Mouse (Mus musculus) left cerebral cortex, postnatal 25 days (tissue): ENCODE results near the gene Kcng3. TPM values are rescaled to one million over a fixed set of nuclear protein-coding genes. Genes with fewer than 3 reads are reported as not detected.

Experiments
- DNase-seq, 2 experiments: peaks; one replicate each; pipeline ENCODE4 v3.0.0; 2022; ENCODE audit warnings: low spot score in 2 of 2, mixed read lengths in 1 of 2
- intact Hi-C: fragments of 180-260 bp; cut with DNase I; formaldehyde crosslinking; loops from one replicate; pipeline ENCODE4 v1.15.1; 2025
- total RNA-seq, 2 experiments: library from RNA; stranded (reverse); gene quantifications; 2 replicates each; pipeline ENCODE4 v1.2.3; 2021

Gene Kcng3
- total RNA-seq, 2 experiments from 2014 or later, result 9.9 to 10.6 TPM

GRCm38 (mm10) chr17:83564119-83564820 is 67.4 kb downstream of the Kcng3 start:
- intact Hi-C loops, result no loop called here
- DNase-seq, result no peak

- intact Hi-C loops, result no loop called here
- DNase-seq, result peak in 1 of 2 experiments; percentile 34
Measured at GRCm38 (mm10) chr17:83563703-83564111, 68.0 kb downstream of the Kcng3 start.

- intact Hi-C loops, result no loop called here
- DNase-seq, result no peak
Measured at GRCm38 (mm10) chr17:83562153-83563010, 69.3 kb downstream of the Kcng3 start.

- intact Hi-C loops, result no loop called here
- no peak for DNase-seq
Measured at GRCm38 (mm10) chr17:83559081-83559480, 72.6 kb downstream of the Kcng3 start.

GRCm38 (mm10) chr17:83555836-83556235 is 75.9 kb downstream of the Kcng3 start:
- intact Hi-C loops, result no loop called here

GRCm38 (mm10) chr17:83554997-83555396 is 76.7 kb downstream of the Kcng3 start:
- intact Hi-C loops, result no loop called here
- DNase-seq, result no peak

More at GRCm38 (mm10) chr17:83555836-83556235, 75.9 kb downstream of the Kcng3 start:
- no peak for DNase-seq

GRCm38 (mm10) chr17:83548501-83549233 is 83.0 kb downstream of the Kcng3 start:
- peak in 1 of 2 experiments; percentile 55 for DNase-seq
- intact Hi-C loops, result loop anchor here (2.0 kb wide), 1 partner anchor 32 kb away; the partner anchor contains the start of gene Cox7a2l

GRCm38 (mm10) chr17:83547145-83547544 is 84.5 kb downstream of the Kcng3 start:
- intact Hi-C loops, result loop anchor here (2.0 kb wide), 1 partner anchor 272 kb away; no protein-coding TSS in a partner anchor

GRCm38 (mm10) chr17:83545756-83546742 is 85.6 kb downstream of the Kcng3 start:
- DNase-seq, result peak in 1 of 2 experiments; percentile 55
- intact Hi-C loops, result loop anchor here (2.0 kb wide), 1 partner anchor 271 kb away; no protein-coding TSS in a partner anchor

More at GRCm38 (mm10) chr17:83547145-83547544, 84.5 kb downstream of the Kcng3 start:
- no peak for DNase-seq

GRCm38 (mm10) chr17:83545259-83545658 is 86.4 kb downstream of the Kcng3 start:
- intact Hi-C loops, result no loop called here
- no peak for DNase-seq

- peak in 1 of 2 experiments; percentile 67 for DNase-seq
- intact Hi-C loops, result no loop called here
Measured at GRCm38 (mm10) chr17:83542424-83542823, 89.3 kb downstream of the Kcng3 start.

- intact Hi-C loops, result no loop called here
- no peak for DNase-seq
Measured at GRCm38 (mm10) chr17:83539262-83540037, 92.2 kb downstream of the Kcng3 start.

GRCm38 (mm10) chr17:83538694-83539093 is 93.0 kb downstream of the Kcng3 start:
- intact Hi-C loops, result no loop called here
- DNase-seq, result no peak

GRCm38 (mm10) chr17:83538141-83538540 is 93.6 kb downstream of the Kcng3 start:
- intact Hi-C loops, result no loop called here
- DNase-seq, result no peak
